Mouse (Mus musculus): Measurements from ENCODE around the gene Il17f.
"Not testable (repeated sequence)": the region's sequence is repeated elsewhere in the genome, so short reads cannot be mapped to it uniquely, and the experiment has no call there.

Il17f gene

DNA sequence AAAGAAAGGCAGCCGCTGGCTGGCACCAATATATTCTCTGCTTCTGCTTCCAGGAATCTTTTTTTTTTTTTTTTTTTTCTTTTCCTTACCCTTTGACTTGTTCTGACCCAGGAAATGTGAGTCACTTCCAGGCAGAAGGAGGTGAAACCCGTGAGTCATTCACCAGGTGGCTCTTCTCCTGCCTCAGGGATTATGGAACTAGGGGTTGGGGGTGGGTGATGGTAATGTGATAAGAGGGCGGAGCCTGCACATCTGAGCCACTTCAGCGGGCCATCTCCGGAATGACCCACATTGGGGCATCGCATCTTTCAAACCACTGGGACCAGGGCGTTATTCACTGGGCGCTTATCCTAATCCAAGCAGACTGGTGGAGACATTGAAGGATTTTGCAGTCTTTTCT lies 3.4 kb downstream of the Il17f start:
- no peak for DNase-seq (ENCODE audit: low spot score)

DNA sequence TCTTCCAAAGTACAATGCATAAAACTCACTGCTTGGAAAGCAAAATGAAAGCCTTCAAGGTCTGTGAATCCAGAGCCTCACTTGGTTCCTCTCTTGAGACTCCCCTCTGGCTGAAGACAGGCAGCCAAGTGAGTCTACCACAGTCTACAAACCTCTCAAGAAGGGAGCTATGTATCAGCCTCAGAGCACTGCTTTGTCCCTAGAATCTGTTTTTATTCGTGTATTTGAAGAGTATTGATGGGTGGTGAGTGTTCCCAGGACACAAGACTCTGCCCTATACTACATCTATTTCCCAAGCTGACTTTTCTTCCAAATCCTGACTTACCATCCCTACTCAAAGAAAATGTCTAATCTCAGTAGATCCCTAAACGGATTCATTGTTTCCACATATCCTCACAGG lies 12.1 kb downstream of the Il17f start:
- no peak for DNase-seq (ENCODE audit: low spot score)

DNA sequence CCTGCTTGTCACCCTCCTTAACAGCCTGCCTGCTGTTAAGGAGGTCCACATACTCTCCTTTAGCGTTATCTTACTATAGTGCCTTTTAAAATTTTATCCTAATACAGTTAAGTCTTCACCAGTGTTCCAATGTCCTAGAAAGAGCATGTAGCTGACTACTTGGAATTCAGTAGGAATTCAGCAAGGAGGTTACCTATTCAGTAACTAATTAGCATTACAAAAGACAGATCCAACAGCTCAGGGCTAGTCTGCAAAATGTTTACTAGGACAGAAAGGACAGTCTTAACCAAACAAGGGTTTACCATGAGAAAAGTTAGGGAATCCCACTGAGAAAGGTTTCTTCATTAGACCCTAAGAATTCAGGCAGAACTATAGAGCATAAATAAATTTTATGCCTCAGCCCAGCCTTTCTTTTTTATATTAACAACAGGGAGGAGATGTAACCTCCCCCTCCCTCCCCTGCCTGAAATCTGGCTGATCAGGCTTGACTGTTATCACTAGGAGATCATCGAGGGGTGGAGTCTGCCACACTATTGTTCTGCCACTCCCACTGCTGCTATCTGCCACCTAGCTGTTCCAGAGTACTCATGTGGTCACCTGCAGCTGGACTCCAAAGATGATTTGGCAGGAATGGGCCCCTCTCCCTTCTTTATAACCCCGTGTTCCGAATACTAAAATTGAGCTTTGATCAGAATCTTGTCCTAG lies 16.2 kb downstream of the Il17f start:
- DNase-seq (ENCODE audit: low spot score) = not testable (repeated sequence)

DNA sequence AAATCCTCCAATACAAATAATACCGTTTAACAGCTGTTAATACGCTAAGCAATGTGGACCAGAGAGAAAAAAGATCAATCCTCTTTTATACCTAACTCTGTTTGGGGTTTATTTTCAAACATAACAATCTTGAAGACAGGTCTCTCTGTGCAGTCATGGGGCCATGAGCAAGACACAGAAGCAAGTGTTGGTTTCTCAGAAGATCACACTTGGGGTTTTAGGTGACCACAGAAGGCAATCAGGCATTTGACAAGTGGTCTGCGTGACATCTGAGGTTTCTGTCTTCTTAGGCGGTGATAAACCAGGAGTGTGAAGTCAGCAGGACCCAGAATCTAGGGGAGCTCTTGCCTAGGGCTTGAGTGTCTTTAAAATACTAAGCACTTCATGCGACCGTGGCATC lies 23.9 kb downstream of the Il17f start:
- no peak for DNase-seq (ENCODE audit: low spot score)

DNA sequence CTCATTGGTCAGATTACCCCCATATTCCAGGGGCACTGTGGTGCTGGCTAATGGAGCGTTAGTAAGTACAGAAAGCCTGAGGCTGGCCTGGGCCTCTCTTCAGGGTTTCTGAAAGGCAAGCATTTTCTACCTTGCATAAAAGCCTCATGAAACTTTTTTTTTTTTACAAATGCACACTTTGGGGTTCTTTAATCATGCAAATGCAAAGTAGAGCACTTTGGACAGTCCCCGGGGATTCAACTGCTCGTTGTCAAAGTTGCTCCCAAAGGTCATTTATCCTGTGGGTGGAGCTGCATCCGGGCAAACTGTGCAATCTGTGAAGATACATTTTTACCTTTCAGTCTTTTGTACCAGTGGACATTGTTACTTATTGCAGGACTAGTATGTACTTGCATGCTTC lies 29.0 kb downstream of the Il17f start:
- DNase-seq (ENCODE audit: low spot score) = peak; percentile 3

DNA sequence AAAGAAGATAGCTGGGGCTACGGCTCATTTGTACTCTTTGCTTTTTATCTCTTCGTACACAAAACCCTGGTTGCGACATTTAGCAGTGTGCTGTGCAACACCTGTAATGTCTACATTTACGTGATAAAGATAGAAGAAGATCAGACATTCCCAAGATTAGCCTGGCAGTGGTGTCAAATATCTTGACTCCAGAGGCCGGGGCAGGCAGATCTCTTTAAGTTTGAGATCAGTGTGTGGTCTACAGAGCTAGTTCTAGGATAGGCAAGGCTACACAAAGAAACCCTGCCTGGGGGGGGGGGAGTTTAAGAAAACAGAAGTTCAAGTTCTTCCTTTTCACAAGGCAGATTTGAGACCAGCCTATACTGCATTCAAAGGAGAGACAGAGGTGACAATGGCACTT lies 30.1 kb downstream of the Il17f start:
- no peak for DNase-seq (ENCODE audit: low spot score)

DNA sequence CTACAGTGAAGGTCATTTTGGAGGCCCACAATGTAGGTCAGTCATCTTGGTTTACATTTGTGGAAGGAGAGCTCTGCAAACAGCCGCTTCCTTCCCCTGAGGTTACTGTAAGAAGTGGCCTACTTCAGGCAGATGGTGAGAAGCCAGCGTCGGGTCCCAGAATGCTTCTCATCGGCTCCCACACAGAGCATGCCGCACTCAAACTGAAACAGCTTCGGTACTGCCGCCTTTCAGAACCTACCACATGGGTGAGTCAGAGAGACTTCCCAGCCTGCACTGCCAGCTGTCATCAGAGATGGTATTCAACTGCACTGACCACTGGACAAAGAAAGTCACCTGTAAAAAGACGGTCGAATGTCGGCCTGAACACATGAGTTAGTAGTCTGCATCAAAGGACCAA lies 30.6 kb downstream of the Il17f start:
- no peak for DNase-seq (ENCODE audit: low spot score)

DNA sequence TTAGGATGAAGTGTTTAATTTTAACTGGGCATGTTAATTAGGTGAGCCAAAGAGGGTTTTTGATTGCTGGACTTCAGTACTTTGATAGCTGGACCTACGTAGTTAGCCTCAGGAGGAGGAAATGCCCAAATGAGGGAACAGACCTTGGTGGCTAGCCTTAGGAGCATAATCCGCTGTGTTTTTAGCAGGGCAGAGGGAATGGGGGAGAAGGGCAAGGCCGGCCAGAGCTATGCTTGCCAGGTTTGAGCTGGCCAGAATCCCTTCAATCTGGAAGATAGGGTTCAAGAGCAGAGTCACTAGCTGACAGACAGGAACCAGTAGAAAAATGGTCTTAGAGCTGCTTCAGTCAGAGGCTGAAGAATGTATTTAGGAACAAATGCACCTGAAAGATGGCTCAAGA lies 32.8 kb downstream of the Il17f start:
- DNase-seq (ENCODE audit: low spot score) = no peak

DNA sequence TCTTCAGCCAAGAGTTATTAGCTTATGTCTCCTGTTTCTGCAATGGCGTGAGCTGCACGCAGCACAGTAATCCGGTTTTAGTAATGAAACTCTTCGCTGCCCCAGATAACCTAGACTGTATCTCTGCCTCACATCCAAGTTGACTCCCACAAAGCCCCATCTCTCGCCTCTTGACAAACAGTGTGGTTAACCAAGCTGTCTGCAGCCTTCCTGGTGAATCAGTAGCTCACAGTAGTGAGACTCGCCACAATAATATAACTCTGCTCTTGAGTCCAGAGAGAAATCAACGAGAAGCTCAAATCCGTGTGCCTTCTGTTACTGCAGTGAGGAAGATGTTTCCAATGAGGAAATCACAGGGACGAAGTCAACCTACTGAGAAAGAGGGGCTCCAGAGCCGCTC lies 36.0 kb downstream of the Il17f start:
- DNase-seq (ENCODE audit: low spot score) = no peak

DNA sequence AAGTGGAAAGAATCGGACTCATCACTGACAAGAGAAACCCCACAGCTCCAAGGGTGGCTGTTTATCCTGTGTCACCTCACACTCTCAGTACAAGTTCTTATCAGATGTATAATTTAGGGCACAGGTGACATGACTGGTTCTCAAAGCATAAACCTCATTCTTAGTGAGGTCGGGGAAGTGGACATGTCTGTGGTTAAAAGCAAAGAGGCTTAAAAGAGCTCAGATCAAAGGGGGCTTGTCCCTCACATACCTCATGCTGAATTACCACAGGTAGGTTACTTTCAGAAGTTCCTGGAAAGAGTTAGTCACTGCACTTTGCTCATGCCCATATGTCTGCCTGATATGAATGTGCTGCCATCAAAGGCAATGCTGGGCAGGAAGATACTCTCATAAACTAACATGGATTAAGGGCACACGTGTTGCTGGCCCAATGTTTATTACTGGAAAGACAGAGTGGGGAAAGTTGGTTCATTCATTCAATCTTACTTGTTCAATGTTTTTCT lies 49.9 kb downstream of the Il17f start:
- no peak for DNase-seq (ENCODE audit: low spot score)

DNA sequence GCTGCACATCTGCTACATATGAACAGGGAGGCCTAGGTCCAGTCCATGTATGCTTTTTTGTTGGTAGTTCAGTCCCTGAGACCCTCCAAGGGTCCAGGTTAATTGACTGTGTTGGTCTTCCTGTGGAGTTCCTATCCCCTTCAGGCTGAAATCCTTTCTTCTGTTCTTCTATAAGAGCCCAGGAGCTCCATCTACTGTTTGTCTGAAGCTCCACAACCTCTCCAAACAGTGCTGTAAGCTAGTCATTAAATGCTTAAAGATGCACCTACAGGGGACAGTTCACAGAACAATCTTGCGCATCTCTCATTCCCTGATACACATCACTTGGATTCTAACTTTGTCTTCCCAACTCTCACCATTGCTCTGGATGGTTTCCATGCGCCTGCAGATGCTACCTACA lies 51.9 kb downstream of the Il17f start:
- DNase-seq (ENCODE audit: low spot score) = peak; percentile 21

DNA sequence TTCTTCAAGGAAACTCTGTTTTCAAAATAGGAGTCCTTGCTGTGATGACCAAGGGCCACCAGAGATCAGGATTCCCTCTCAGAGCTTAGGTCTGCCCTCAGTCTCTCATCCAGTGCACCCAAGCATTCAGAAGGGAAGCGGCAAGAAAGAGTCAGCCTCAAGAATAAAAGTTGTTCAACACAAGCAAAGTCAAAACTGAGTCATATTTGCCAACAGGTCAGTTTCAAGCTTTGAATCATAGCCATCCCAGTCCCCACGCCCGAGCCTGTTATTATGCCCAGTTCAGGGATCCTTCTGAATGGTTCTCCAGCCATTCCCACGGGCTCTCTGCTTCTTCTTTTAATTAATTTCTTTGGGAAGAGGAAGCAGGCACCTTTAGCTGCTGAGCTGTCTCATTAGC lies 53.8 kb downstream of the Il17f start:
- no peak for DNase-seq (ENCODE audit: low spot score)

DNA sequence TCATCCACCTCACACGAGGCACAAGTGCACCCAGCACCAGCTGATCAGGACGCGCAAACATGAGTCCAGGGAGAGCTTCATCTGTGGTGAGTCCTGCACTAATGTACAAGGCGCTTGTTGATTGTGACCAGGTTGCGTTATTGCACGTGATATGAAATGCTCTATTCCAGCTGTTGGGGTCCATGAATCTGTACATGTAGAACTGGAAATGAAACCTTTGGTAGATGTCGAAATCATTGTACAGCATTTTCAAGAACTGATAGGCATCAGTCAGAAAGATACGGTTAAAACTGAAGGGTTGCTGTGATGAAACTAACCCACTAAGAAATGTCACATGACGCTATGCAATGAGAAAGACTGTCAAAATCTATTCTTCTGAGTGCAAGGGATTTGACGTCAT lies 59.5 kb downstream of the Il17f start, which contains the start of gene Il17a:
Il17a (plus strand) TSS at position 3 of the 400 bp plus-strand sequence.
- DNase-seq (ENCODE audit: low spot score) = no peak
